Mouse (Mus musculus) forebrain, embryonic 13.5 days (tissue): ENCODE measurements around the gene Cir1. TPM values are rescaled to one million over a fixed set of nuclear protein-coding genes. Genes with fewer than 3 reads are reported as not detected.
A peak's percentile ranks its signal among the peaks of the same experiment; 100 is the strongest.

Experiments
- ATAC-seq: fragments of 200-750 bp; cut with Nextera tagmentation; 2 replicates; pipeline ENCODE4 v1.8.0; 2017
- H3K27ac ChIP-seq: fragments of 300-500 bp; sonication (generic); 2 replicates; pipeline ENCODE4 v1.5.1; 2015; ENCODE audit warnings: inconsistent platforms, mild to moderate bottlenecking, moderate library complexity
- H3K27me3 ChIP-seq: fragments of 300-500 bp; sonication (generic); 2 replicates; pipeline ENCODE4 v1.6.1; 2015; ENCODE audit warnings: mild to moderate bottlenecking, inconsistent platforms
- H3K36me3 ChIP-seq: fragments of 300-500 bp; sonication (generic); 2 replicates; pipeline ENCODE4 v1.6.1; 2015; ENCODE audit warnings: mild to moderate bottlenecking, inconsistent platforms; ENCODE audit not compliant: poor library complexity, severe bottlenecking
- H3K4me1 ChIP-seq: fragments of 300-500 bp; sonication (generic); 2 replicates; pipeline ENCODE4 v1.6.1; 2015; ENCODE audit warnings: inconsistent platforms
- H3K4me2 ChIP-seq: fragments of 300-500 bp; sonication (generic); 2 replicates; pipeline ENCODE4 v1.6.1; 2015; ENCODE audit warnings: inconsistent platforms, mild to moderate bottlenecking, moderate library complexity
- H3K4me3 ChIP-seq: fragments of 300-500 bp; sonication (generic); 2 replicates; pipeline ENCODE4 v1.5.1; 2015; ENCODE audit warnings: mild to moderate bottlenecking, inconsistent platforms
- H3K9ac ChIP-seq: fragments of 300-500 bp; sonication (generic); 2 replicates; pipeline ENCODE4 v1.6.1; 2015; ENCODE audit warnings: mild to moderate bottlenecking, inconsistent platforms
- H3K9me3 ChIP-seq: fragments of 300-500 bp; sonication (generic); replicated peaks from 2 replicates; pipeline ENCODE4 v1.6.1; 2016; ENCODE audit warnings: inconsistent platforms
- whole genome bisulfite sequencing: fragments of 180-500 bp; shearing (Covaris S2); methylation state at CpG from one replicate; pipeline ENCODE4 v1.1.7; 2015; 5-methylcytosine and 5-hydroxymethylcytosine counted together
- polyA plus RNA-seq: library from polyadenylated mRNA; unstranded; fragments of >200 nt; fragmentation: Nextera tagmentation; extraction: Ambion mirVana; gene quantifications from 2 replicates; pipeline ENCODE4 v1.2.1, GENCODE M21; 2015

Gene Cir1
- 26.9 and 30.2 TPM in 2 replicates for polyA plus RNA-seq

DNA sequence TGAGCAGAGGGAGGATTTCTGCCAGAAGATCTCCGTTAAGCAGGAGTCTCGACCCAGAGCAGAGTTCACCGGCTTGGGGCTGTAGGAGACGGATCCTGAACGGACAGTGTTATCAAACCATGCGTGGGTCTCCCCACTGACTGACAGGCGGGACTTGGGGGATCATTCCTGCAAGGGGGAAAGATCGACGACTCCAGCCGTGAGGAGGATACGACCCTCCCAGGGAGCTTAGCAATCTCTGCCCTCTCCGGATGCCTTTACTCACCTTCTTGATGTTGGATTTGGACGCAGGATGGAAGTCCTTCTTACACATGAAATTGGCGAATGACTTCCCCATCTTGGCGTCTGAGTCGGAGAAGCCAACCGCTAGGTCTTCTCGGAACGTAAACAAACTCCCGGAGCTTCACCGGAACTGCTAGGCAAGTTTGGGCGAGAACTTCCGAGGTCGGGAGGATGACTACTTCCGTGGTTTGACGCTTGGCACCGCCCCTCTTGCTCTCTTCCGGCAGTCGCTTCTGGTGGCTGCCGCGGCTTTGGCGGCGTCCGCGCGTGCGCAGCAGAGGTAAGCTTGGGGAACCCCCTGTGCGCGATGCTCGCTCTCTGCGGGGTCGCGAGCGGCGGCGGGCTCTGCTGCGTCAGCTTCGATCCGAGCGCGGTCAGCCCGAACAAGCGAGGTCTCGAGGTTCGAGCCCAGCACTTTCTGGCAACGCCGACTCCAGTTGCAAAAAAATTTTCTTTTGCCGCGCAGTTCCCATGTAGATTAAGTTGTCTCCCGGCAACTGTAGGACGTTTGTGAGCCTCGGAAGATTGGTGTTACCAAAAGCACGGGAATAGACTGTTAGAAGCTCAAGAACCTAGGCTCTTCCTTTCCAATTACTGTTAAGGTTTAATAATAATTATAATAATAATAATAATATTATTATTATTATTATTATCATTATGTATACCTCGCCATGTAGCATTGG, at the start of gene Cir1, which contains the start of gene Scrn3:
TSS of gene Cir1 (minus strand) at position 550 of the 965 bp plus-strand sequence.
TSS of gene Scrn3 (plus strand) at position 450 of the 965 bp plus-strand sequence.
- Histone ChIP-seq H3K4me1 (peaks cover 14% of the 10 kb centered on the region), H3K9me3 (no peaks in the 10 kb centered on the region), H3K4me3 (peak within 1 kb of the TSS; percentile 82), H3K4me2 (peak within 1 kb of the TSS; percentile 78), H3K27ac (peak within 1 kb of the TSS; percentile 78), H3K9ac (peak within 1 kb of the TSS; percentile 74), H3K36me3 (peaks cover 18% of the 10 kb centered on the region), H3K27me3 (no peaks in the 10 kb centered on the region)
- peak; percentile 98 for ATAC-seq
- WGBS, result 1% methylated on average over 64 of the region's 64 CpGs

DNA sequence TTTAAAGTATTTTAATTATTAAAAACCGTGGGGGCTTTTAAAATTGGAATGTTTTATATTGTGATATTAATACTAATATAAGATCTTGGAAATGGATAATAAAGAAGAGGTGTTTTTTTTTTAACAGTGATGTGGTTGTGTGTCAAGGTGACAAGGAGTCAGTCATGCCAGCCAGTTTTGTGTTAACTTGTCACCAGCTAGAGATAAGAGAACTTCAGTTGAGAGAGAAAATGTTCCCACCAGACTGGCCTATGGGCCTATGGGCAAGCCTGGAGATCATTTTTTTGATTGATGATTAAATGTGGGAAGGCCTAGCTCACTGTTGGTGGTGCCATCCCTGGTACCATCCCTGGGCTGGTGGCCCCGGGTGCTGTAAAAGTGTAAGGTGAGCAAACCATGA, 48.0 kb upstream of the Cir1 start:
- Histone ChIP-seq H3K27ac (no peak overlapping the region), H3K4me3 (no peak overlapping the region), H3K9me3 (no peaks in the 10 kb centered on the region), H3K27me3 (no peaks in the 10 kb centered on the region), H3K9ac (no peak overlapping the region), H3K36me3 (peaks cover 3% of the 10 kb centered on the region; the same call in 1 of the 2 replicates), H3K4me2 (no peak overlapping the region), H3K4me1 (no peaks in the 10 kb centered on the region)
- 84% methylated on average over 2 of the region's 2 CpGs for WGBS
- no peak for ATAC-seq

DNA sequence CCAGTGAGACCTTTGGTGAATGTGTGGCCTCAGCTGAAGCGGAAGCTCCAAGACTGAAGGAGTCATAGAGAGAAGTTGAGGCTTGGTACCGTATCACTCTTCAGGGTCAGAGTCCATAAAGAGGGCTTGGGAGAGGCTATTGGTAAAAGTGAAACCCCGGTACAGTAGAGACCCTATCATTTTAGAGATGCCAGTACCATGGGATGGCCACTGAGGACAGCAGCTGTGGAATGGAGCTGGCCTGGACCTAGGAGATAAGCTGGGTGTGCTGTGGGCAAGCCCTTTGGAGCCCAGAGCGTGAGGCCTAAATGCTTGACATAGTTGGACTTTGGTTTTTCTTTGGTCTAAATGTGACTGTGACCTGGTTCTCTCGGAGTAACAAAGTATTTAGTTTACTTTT, 47.4 kb upstream of the Cir1 start:
- WGBS, result 96% methylated on average over 5 of the region's 5 CpGs
- H3K27ac ChIP-seq, result no peak overlapping the region
- H3K4me3 ChIP-seq, result no peak overlapping the region
- H3K4me1 ChIP-seq, result no peaks in the 10 kb centered on the region
- H3K9ac ChIP-seq, result no peak overlapping the region
- no peaks in the 10 kb centered on the region for H3K9me3 ChIP-seq
- no peak for ATAC-seq
- H3K36me3 ChIP-seq, result peaks cover 3% of the 10 kb centered on the region; the same call in 1 of the 2 replicates
- H3K4me2 ChIP-seq, result no peak overlapping the region
- H3K27me3 ChIP-seq, result no peaks in the 10 kb centered on the region

DNA sequence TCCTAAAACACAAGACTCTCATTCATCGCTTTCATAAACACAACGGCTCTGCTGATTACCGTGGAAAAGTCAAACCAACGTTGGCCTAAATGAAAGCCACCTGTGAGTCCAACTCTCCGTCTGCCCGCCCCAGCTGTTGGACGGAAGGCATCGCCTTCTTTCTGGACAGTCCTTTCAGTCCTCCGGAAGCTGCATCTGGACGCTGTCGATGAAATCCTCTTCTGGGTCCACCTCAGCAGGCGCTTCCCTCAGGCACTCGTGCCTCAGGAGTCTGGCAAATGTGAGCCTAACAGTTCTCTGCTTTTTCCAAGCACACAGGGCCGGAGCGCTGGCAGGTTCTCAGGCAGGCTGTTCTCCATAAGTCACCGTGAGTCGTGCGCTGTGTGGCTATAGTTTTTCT, 44.5 kb upstream of the Cir1 start:
- ATAC-seq, result no peak
- H3K9me3 ChIP-seq, result no peaks in the 10 kb centered on the region
- no peaks in the 10 kb centered on the region for H3K27me3 ChIP-seq
- H3K9ac ChIP-seq, result no peak overlapping the region
- peaks cover 8% of the 10 kb centered on the region for H3K4me1 ChIP-seq
- H3K4me3 ChIP-seq, result no peak overlapping the region
- 84% methylated on average over 18 of the region's 18 CpGs for WGBS
- H3K36me3 ChIP-seq, result no peaks in the 10 kb centered on the region
- no peak overlapping the region for H3K27ac ChIP-seq
- no peak overlapping the region for H3K4me2 ChIP-seq

DNA sequence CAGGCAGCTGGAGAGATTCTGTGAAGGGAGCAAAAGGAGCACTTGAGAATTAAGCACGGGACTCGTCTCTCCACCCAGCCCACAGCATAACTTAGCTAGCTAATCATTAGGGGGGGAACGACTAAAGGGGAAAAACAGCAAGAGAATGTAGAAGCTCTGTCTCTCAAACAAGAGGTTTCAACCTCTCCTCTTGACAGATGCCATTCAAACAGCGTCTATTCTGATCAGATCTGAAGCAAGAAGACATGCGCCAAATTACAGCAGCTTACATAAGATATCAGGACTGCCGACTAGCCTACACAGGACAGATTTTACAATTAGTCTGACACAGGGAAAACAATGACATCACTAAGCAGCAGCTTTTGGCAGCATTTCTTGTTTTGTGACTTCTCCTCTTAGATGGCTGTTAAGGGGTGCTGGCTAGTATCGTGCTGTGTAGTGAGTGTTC, 39.5 kb upstream of the Cir1 start:
- Histone ChIP-seq H3K27me3 (no peaks in the 10 kb centered on the region), H3K36me3 (no peaks in the 10 kb centered on the region), H3K4me3 (0 out of 2 replicates have a peak overlapping the region, but pooled peaks have one; percentile 8), H3K9me3 (no peaks in the 10 kb centered on the region), H3K9ac (no peak overlapping the region), H3K4me2 (peak overlapping the region; percentile 35), H3K27ac (peak overlapping the region; percentile 79), H3K4me1 (peaks cover 29% of the 10 kb centered on the region)
- peak; percentile 91 for ATAC-seq
- WGBS, result 31% methylated on average over 7 of the region's 7 CpGs

DNA sequence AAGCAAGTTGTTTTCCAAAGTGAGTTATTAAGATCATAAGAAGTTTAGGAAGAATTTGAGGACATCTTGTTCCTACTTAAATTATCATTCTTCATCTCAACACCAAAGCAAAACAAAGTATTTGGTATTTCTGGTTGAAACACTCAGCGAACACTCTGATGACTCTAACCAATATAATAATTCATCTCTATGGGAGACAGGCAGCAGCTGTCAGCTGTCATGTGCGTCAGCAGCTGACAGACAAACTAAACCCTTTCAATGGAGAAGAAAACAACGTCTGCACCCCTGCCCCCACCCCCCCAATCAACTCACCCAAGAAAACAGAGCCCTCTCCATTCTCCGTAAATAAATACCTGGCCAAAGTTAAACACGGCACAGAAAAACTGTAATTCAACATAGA, 39.0 kb upstream of the Cir1 start:
- Histone ChIP-seq H3K27me3 (no peaks in the 10 kb centered on the region), H3K9ac (no peak overlapping the region), H3K36me3 (no peaks in the 10 kb centered on the region), H3K9me3 (no peaks in the 10 kb centered on the region), H3K4me2 (peak overlapping the region; percentile 35), H3K4me1 (peaks cover 34% of the 10 kb centered on the region), H3K4me3 (0 out of 2 replicates have a peak overlapping the region, but pooled peaks have one; percentile 8), H3K27ac (peak overlapping the region; percentile 79)
- 35% methylated on average over 5 of the region's 5 CpGs for WGBS
- peak; percentile 66 for ATAC-seq

DNA sequence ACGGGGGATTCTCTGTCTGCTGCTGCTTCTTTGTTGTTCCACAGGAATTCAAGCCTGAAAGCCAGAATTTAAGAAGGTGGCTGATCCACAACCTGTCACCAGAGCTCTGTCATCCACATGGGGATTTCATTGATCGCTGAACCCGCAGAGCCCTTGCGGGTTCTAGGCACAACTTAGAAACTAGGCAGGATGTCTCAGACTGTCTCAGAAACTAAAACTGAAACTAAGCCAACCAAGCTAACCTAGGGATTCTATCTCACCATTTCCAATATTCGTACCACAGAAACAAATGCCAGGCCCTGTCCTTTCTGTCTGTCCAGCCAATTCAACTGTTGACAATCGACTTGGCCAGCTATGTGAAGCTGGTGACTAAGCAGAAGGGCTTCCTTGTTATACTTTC, 35.7 kb upstream of the Cir1 start:
- no peaks in the 10 kb centered on the region for H3K36me3 ChIP-seq
- peaks cover 34% of the 10 kb centered on the region for H3K4me1 ChIP-seq
- 90% methylated on average over 6 of the region's 6 CpGs for WGBS
- H3K9ac ChIP-seq, result no peak overlapping the region
- no peak for ATAC-seq
- H3K4me2 ChIP-seq, result no peak overlapping the region
- H3K27ac ChIP-seq, result no peak overlapping the region
- no peaks in the 10 kb centered on the region for H3K27me3 ChIP-seq
- H3K9me3 ChIP-seq, result no peaks in the 10 kb centered on the region
- no peak overlapping the region for H3K4me3 ChIP-seq

DNA sequence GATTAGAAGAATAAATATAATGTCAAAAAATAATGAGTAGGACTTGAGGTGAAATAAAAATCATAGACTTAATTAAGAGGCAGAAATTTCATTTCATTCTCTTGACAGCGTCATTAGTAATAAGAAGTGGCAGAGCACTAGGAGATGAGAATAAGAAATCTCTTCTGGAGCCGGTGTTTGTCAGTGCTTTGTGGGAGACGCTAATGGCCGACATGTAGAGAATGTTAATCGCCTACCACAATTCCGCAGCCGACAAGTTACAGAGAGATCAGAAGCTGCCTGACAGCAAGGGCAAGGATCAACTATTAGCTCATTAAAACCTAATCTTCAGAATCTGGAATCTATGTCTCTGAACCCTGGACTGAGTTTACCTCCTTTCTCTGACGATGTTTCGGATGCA, 35.3 kb upstream of the Cir1 start:
- 55% methylated on average over 9 of the region's 9 CpGs for WGBS
- Histone ChIP-seq H3K4me3 (no peak overlapping the region), H3K9ac (no peak overlapping the region), H3K4me1 (peaks cover 34% of the 10 kb centered on the region), H3K27ac (no peak overlapping the region), H3K27me3 (no peaks in the 10 kb centered on the region), H3K9me3 (no peaks in the 10 kb centered on the region), H3K4me2 (no peak overlapping the region), H3K36me3 (no peaks in the 10 kb centered on the region)
- ATAC-seq, result no peak

DNA sequence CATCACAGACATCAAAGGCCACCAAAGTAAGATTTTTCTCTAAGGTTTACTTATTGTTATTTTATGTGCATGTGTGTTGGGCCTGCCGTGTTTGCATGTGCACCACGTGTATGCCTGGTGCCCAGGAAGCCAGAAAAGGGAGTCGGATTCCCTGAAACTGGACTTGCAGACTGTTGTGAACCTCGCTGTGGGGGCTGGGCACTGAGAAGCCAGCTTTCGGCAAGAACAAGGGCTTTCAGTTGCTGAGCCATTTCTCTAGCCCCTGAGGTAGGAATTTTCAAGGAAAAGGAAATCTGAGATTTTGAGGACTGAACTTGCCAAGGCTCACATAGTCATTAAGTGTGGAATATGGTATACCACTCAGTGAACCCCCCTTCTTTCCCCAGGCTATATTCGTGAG, 34.6 kb upstream of the Cir1 start:
- Histone ChIP-seq H3K36me3 (no peaks in the 10 kb centered on the region), H3K9me3 (no peaks in the 10 kb centered on the region), H3K27ac (peak overlapping the region; percentile 73), H3K9ac (no peak overlapping the region), H3K4me2 (no peak overlapping the region), H3K27me3 (no peaks in the 10 kb centered on the region), H3K4me3 (no peak overlapping the region), H3K4me1 (peaks cover 28% of the 10 kb centered on the region)
- no peak for ATAC-seq
- WGBS, result 82% methylated on average over 6 of the region's 6 CpGs

DNA sequence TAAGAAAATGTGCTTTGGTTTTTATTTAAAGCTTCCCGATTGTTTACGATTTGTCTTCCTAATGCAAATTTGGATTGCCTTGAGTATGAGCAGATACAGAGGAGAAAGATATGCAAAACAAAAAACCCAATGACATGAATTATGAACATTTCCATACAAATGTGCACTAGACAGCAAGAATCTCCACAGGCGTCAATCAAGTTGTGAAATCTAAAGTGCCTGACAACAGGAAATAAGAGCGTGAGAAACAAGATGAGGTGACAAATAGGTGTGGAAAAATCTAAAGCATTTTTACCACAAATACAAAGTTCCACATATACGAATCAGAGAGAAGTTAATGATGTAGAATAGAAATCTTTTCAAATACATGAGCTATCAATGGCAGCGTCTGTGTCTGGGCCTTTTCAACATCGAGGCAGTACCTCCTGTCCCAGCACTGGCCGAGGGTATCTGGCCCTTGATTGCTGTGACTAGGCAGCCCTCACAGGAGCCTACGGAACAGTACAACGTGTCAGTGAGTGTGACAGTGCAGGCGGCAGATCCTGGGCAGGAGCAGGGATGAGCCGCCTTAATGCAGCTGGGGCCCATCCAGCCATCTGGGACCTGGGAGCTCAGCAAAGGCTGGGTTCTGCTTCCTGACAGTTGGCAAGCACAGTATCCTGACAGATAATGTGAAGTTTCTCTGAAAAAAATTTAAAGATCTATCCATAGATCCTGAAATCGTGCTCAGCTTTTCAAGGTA, 34.0 kb upstream of the Cir1 start:
- peaks cover 21% of the 10 kb centered on the region for H3K4me1 ChIP-seq
- H3K9ac ChIP-seq, result no peak overlapping the region
- no peaks in the 10 kb centered on the region for H3K9me3 ChIP-seq
- WGBS, result 70% methylated on average over 13 of the region's 13 CpGs
- no peaks in the 10 kb centered on the region for H3K27me3 ChIP-seq
- no peak overlapping the region for H3K4me2 ChIP-seq
- no peaks in the 10 kb centered on the region for H3K36me3 ChIP-seq
- peak; percentile 43; the same call in 1 of the 2 replicates for ATAC-seq
- H3K4me3 ChIP-seq, result no peak overlapping the region
- peak overlapping the region; percentile 73 for H3K27ac ChIP-seq

DNA sequence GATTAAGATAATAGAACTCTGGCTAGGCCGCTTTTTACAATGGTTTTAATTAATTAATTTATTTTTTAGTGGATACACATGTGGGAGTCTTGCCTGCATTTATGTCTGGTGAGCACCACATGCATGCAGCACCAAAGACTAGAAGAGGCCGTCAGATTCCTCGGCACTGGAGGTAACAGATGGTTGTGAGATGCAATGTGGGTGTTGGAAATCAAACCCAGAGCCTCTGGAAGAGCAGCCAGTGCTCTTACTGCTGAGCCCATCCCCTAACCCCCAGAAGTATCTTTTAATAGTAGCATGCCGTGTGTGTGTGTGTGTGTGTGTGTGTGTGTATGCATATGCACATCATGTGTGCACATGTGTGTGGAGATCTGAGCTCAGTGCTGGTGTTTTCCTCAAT, 32.7 kb upstream of the Cir1 start:
- Histone ChIP-seq H3K9ac (no peak overlapping the region), H3K4me3 (no peak overlapping the region), H3K4me1 (peaks cover 15% of the 10 kb centered on the region), H3K9me3 (no peaks in the 10 kb centered on the region), H3K27ac (no peak overlapping the region), H3K4me2 (no peak overlapping the region), H3K27me3 (no peaks in the 10 kb centered on the region), H3K36me3 (no peaks in the 10 kb centered on the region)
- no peak for ATAC-seq
- 85% methylated on average over 4 of the region's 4 CpGs for WGBS

DNA sequence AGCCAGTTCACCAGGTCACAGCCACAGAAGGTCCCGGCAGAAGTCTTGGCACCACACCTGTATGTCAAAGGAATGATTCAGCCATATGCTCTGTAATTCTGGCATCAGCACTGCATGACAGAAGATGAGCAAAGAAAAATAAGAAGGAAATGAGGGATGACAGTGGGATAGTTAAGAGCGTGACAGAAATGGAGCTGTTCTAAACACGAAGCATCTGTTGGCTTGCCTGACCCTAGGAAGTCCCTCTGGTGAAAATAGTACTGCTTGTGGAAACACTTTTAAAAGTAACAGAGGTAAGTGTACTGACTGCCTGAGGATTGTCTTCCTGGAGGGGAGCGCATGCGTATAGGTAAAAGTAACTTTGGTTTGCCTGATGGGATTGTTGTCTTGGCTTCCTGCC, 31.2 kb upstream of the Cir1 start:
- 95% methylated on average over 5 of the region's 5 CpGs for WGBS
- ATAC-seq, result no peak
- Histone ChIP-seq H3K4me3 (no peak overlapping the region), H3K9ac (no peak overlapping the region), H3K36me3 (no peaks in the 10 kb centered on the region), H3K4me2 (no peak overlapping the region), H3K27me3 (no peaks in the 10 kb centered on the region), H3K27ac (no peak overlapping the region), H3K4me1 (peaks cover 15% of the 10 kb centered on the region), H3K9me3 (no peaks in the 10 kb centered on the region)
